Mouse (Mus musculus) R1 (cell line): ENCODE data around the gene Ahr.

Experiments used
- DNase-seq: peaks from one replicate; pipeline ENCODE4 v3.0.0-alpha.2; 2018; ENCODE audit warnings: low read depth, low spot score

Gene Ahr

GRCm38 (mm10) chr12:35534754-35535236 is at the start of gene Ahr:
Gene Ahr (minus strand): TSS chr12:35535038.
- DNase-seq: peak; percentile 88

- no peak for DNase-seq
Observed at GRCm38 (mm10) chr12:35578826-35579225, 44.0 kb upstream of the Ahr start.

DNA sequence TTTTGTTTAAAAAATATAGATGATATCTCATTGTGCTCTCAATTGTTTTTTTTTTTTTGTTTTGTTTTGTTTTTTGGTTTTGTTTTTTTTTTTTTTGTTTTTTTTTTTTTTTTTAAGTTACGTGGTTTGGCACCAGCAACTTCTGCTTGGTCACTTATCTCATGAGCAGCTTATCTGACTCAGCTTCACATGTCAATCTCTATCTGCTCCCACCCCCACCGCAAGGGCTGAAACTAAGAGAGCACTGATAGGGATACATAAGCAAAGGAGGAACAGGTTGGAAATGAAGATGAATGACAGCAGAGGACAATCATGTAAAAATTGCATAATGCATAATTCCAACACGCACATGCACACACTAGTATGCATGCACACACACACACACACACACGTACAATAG is 41.3 kb upstream of the Ahr start:
- DNase-seq: no peak

DNA sequence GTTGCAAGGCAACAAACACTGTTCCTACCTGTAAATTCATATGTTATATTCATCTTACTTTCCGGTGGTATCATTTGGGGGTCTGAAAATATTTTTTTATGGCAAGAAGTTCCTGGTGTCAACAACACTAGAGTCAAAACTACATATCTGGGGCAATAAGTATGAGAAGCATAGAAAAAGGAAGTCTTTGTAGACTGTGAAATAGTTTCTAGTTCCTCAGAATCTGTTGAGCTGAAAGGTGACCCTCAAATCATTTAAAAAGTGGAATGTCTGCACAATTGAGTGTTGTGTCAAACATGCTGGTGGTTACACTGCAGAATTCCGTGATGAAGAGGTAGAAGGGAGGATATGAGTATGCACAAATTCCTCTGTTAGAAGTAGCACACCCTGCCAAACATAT is 38.9 kb upstream of the Ahr start:
- DNase-seq: no peak

- no peak for DNase-seq
Observed at GRCm38 (mm10) chr12:35562826-35563225, 28.0 kb upstream of the Ahr start.

DNA sequence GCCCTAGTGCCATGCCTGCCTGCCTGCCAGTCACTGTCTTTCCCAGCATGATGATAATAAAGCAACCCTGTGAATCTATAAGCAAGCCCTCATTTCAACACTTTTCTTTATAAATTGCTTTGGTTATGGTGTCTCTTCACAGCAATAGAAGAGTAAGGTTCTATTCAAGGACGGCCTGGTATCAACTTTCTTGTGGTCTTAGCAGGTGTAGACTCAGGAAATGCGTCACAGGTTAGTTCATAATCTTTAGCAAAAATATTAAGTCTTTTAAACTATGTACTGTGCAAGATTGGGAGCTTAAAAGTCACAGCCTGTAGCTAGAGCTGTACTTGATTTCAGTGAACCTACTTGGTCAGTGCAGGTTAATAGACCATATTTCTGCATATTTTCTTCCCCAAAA is 24.0 kb upstream of the Ahr start:
- DNase-seq: no peak

- no peak for DNase-seq
Observed at GRCm38 (mm10) chr12:35555925-35556324, 21.1 kb upstream of the Ahr start.

GRCm38 (mm10) chr12:35554309-35554708 is 19.5 kb upstream of the Ahr start:
- no peak for DNase-seq

- DNase-seq: no peak
Observed at GRCm38 (mm10) chr12:35553174-35553573, 18.3 kb upstream of the Ahr start.

GRCm38 (mm10) chr12:35550299-35550698 is 15.5 kb upstream of the Ahr start:
- no peak for DNase-seq

- DNase-seq: no peak
Observed at GRCm38 (mm10) chr12:35542836-35543235, 8.0 kb upstream of the Ahr start.

- DNase-seq: no peak
Observed at GRCm38 (mm10) chr12:35538843-35539242, 4.0 kb upstream of the Ahr start.

GRCm38 (mm10) chr12:35534114-35534753 is 604 bp downstream of the Ahr start:
- DNase-seq: peak; percentile 69

DNA sequence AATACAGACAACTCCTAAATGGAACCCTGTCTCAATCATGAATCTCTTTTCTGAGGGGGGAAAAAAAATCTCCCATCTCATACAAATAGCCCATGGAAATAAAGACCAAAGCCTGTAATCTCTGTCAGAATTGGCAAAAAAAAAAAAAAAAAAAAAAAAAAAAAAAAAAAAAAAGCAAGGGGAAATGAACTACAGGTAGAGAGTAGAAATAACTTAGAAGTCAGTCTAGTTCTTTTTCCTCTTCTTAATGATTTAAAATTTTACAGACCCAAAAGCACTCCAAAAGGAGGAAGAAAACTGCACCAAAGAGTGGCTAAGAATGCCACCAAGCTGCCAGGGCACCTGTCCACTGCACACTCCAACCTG is 1.1 kb downstream of the Ahr start:
- DNase-seq: no peak

GRCm38 (mm10) chr12:35533133-35533532 is 1.7 kb downstream of the Ahr start:
- DNase-seq: no peak

DNA sequence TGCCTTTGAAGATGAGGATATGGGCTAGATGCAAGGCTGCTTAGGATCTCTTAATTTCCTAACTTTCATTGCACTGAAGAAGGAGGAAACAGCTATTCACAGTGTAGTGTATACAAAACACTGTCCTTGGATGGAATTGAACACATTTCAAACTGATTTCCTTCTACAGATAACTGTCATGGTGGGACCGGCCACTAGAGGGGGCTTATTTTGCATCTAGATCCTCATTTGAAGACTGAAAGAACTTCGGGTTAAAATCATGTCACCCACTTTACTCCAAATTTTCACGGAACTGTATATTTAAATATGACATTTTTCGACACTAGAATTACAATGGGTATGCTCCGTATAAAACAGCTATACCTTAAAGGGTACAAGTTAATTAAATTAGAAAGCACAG is 2.7 kb downstream of the Ahr start:
- DNase-seq: peak; percentile 77

GRCm38 (mm10) chr12:35530587-35530986 is 4.3 kb downstream of the Ahr start:
- no peak for DNase-seq

GRCm38 (mm10) chr12:35527429-35527828 is 7.4 kb downstream of the Ahr start:
- DNase-seq: no peak

- no peak for DNase-seq
Observed at GRCm38 (mm10) chr12:35522585-35523103, 12.2 kb downstream of the Ahr start.

- DNase-seq: no peak
Observed at GRCm38 (mm10) chr12:35515621-35516020, 19.2 kb downstream of the Ahr start.

GRCm38 (mm10) chr12:35514671-35515070 is 20.2 kb downstream of the Ahr start:
- DNase-seq: no peak

- no peak for DNase-seq
Observed at GRCm38 (mm10) chr12:35510711-35511110, 24.1 kb downstream of the Ahr start.

- no peak for DNase-seq
Observed at GRCm38 (mm10) chr12:35506383-35506782, 28.5 kb downstream of the Ahr start.

GRCm38 (mm10) chr12:35504081-35504480 is 30.8 kb downstream of the Ahr start:
- peak; percentile 34 for DNase-seq
